Mouse (Mus musculus): ENCODE measurements around the gene Purb. TPM values are rescaled to one million over a fixed set of nuclear protein-coding genes. Genes with fewer than 3 reads are reported as not detected.

The Purb gene
- 25.3 TPM for polyA plus RNA-seq (2014; fragmentation: Illumina TruSeq; extraction: RNeasy Lipid Tissue Mini Kit (QIAGEN cat#74804); ENCODE audit: low read depth, low replicate concordance)

GRCm38 (mm10) chr11:6475867-6476484 lies at the start of gene Purb:
TSS of gene Purb (minus strand) at chr11:6475917.

GRCm38 (mm10) chr11:6520507-6521173 lies 44.9 kb upstream of the Purb start, which contains the start of gene Myo1g:
TSS of gene Myo1g (minus strand) at chr11:6520965.

GRCm38 (mm10) chr11:6444077-6444853 lies 31.5 kb downstream of the Purb start, which contains the start of gene H2afv:
TSS of gene H2afv (minus strand) at chr11:6444443.

Other genes starting within 250 kb of the Purb start
- not detected for gene Npc1l1, start 245.8 kb downstream of the Purb start, polyA plus RNA-seq (2014; fragmentation: Illumina TruSeq; extraction: RNeasy Lipid Tissue Mini Kit (QIAGEN cat#74804); ENCODE audit: low read depth, low replicate concordance)
- 9.1 TPM for gene Ddx56, start 208.1 kb downstream of the Purb start, polyA plus RNA-seq (2014; fragmentation: Illumina TruSeq; extraction: RNeasy Lipid Tissue Mini Kit (QIAGEN cat#74804); ENCODE audit: low read depth, low replicate concordance)
- 24.4 TPM for gene Tmed4, start 201.0 kb downstream of the Purb start, polyA plus RNA-seq (2014; fragmentation: Illumina TruSeq; extraction: RNeasy Lipid Tissue Mini Kit (QIAGEN cat#74804); ENCODE audit: low read depth, low replicate concordance)
- 25.2 TPM for gene Ogdh, start 184.3 kb downstream of the Purb start, polyA plus RNA-seq (2014; fragmentation: Illumina TruSeq; extraction: RNeasy Lipid Tissue Mini Kit (QIAGEN cat#74804); ENCODE audit: low read depth, low replicate concordance)
- 0.56 TPM for gene Zmiz2, start 86.8 kb downstream of the Purb start, polyA plus RNA-seq (2014; fragmentation: Illumina TruSeq; extraction: RNeasy Lipid Tissue Mini Kit (QIAGEN cat#74804); ENCODE audit: low read depth, low replicate concordance)
- 924 TPM for gene Ppia, start 60.5 kb downstream of the Purb start, polyA plus RNA-seq (2014; fragmentation: Illumina TruSeq; extraction: RNeasy Lipid Tissue Mini Kit (QIAGEN cat#74804); ENCODE audit: low read depth, low replicate concordance)
- 7.8 TPM for gene H2afv, start 31.5 kb downstream of the Purb start, polyA plus RNA-seq (2014; fragmentation: Illumina TruSeq; extraction: RNeasy Lipid Tissue Mini Kit (QIAGEN cat#74804); ENCODE audit: low read depth, low replicate concordance)
- 0.11 TPM for gene Myo1g, start 45.0 kb upstream of the Purb start, polyA plus RNA-seq (2014; fragmentation: Illumina TruSeq; extraction: RNeasy Lipid Tissue Mini Kit (QIAGEN cat#74804); ENCODE audit: low read depth, low replicate concordance)
- 2.6 TPM for gene Ccm2, start 71.0 kb upstream of the Purb start, polyA plus RNA-seq (2014; fragmentation: Illumina TruSeq; extraction: RNeasy Lipid Tissue Mini Kit (QIAGEN cat#74804); ENCODE audit: low read depth, low replicate concordance)
- not detected for gene Nacad, start 130.1 kb upstream of the Purb start, polyA plus RNA-seq (2014; fragmentation: Illumina TruSeq; extraction: RNeasy Lipid Tissue Mini Kit (QIAGEN cat#74804); ENCODE audit: low read depth, low replicate concordance)
- 2.3 TPM for gene Tbrg4, start 150.2 kb upstream of the Purb start, polyA plus RNA-seq (2014; fragmentation: Illumina TruSeq; extraction: RNeasy Lipid Tissue Mini Kit (QIAGEN cat#74804); ENCODE audit: low read depth, low replicate concordance)
- not detected for gene Wap, start 162.7 kb upstream of the Purb start, polyA plus RNA-seq (2014; fragmentation: Illumina TruSeq; extraction: RNeasy Lipid Tissue Mini Kit (QIAGEN cat#74804); ENCODE audit: low read depth, low replicate concordance)
- not detected for gene Ramp3, start 182.6 kb upstream of the Purb start, polyA plus RNA-seq (2014; fragmentation: Illumina TruSeq; extraction: RNeasy Lipid Tissue Mini Kit (QIAGEN cat#74804); ENCODE audit: low read depth, low replicate concordance)